Mouse (Mus musculus) C2C12 (cell line): ENCODE data around the gene R3hdml. TPM values are rescaled to one million over a fixed set of nuclear protein-coding genes. Genes with fewer than 3 reads are reported as not detected.

ENCODE experiments used
- H3K27me3 ChIP-seq: one replicate; pipeline ENCODE4 v1.6.1; 2011; ENCODE audit not compliant: control insufficient read depth, insufficient read depth, insufficient read length
- H3K36me3 ChIP-seq: one replicate; pipeline ENCODE4 v1.6.1; 2011; ENCODE audit not compliant: control insufficient read depth, insufficient read depth
- H3K4me3 ChIP-seq: one replicate; pipeline ENCODE4 v1.5.1; 2011; ENCODE audit warnings: mild to moderate bottlenecking, control low read depth; ENCODE audit not compliant: poor library complexity, insufficient read depth, severe bottlenecking
- H3K79me2 ChIP-seq: one replicate; pipeline ENCODE4 v1.6.1; 2011; ENCODE audit not compliant: control insufficient read depth, insufficient read depth
- H3K79me3 ChIP-seq: one replicate; pipeline ENCODE4 v1.6.1; 2011; ENCODE audit warnings: low read depth, control low read depth
- H3ac ChIP-seq: one replicate; pipeline ENCODE3; 2011; ENCODE audit warnings: low read depth; ENCODE audit not compliant: control insufficient read depth, insufficient read length
- CEBPB ChIP-seq: IDR thresholded peaks from one replicate; pipeline ENCODE4 v1.6.1; 2011; ENCODE audit warnings: low read depth, mild to moderate bottlenecking, control low read depth, moderate library complexity
- CTCF ChIP-seq: IDR thresholded peaks from one replicate; pipeline ENCODE4 v1.5.1; 2011; ENCODE audit not compliant: control insufficient read depth, insufficient read depth, insufficient read length
- FOSL1 ChIP-seq: IDR thresholded peaks from one replicate; pipeline ENCODE4 v1.8.0; 2011; ENCODE audit warnings: mild to moderate bottlenecking, low read length; ENCODE audit not compliant: poor library complexity, insufficient read depth, severe bottlenecking
- MAX ChIP-seq: IDR thresholded peaks from one replicate; pipeline ENCODE4 v1.6.1; 2011; ENCODE audit warnings: mild to moderate bottlenecking, control low read depth
- MYOD1 ChIP-seq: IDR thresholded peaks from one replicate; pipeline ENCODE4 v1.6.1; 2011; ENCODE audit warnings: low read depth; ENCODE audit not compliant: control insufficient read depth, insufficient read length
- MYOG ChIP-seq: IDR thresholded peaks from one replicate; pipeline ENCODE4 v1.6.1; 2011; ENCODE audit not compliant: control insufficient read depth, insufficient read length; ENCODE audit errors: extremely low read depth
- USF1 ChIP-seq: IDR thresholded peaks from one replicate; pipeline ENCODE4 v1.6.1; 2011; ENCODE audit warnings: low read depth, mild to moderate bottlenecking, control low read depth, moderate library complexity
- polyA plus RNA-seq: library from polyadenylated mRNA; unstranded; fragments of >200 nt; fragmentation: generic; extraction: Trizol; gene quantifications from one replicate; pipeline ENCODE4 v1.2.1, GENCODE M21; 2012; ENCODE audit warnings: missing spikeins

The R3hdml gene
- polyA plus RNA-seq, 1 experiment: 0.32 TPM

GRCm38 (mm10) chr2:163467585-163467984 is 24.5 kb upstream of the R3hdml start:
- peaks cover 4% of the 10 kb centered on the region for H3K79me3 ChIP-seq
- no peak overlapping the region for H3K4me3 ChIP-seq
- H3ac ChIP-seq: no peak overlapping the region
- H3K27me3 ChIP-seq: no peaks in the 10 kb centered on the region
- peaks cover 16% of the 10 kb centered on the region for H3K79me2 ChIP-seq
- peaks cover 21% of the 10 kb centered on the region for H3K36me3 ChIP-seq
- no peak for TF ChIP-seq CEBPB
- no peak for TF ChIP-seq MAX
- TF ChIP-seq MYOD1: no peak
- no peak for TF ChIP-seq USF1
- TF ChIP-seq CTCF: no peak
- no peak for TF ChIP-seq MYOG
- no peak for TF ChIP-seq FOSL1

- H3K27me3 ChIP-seq: no peaks in the 10 kb centered on the region
- no peak overlapping the region for H3K4me3 ChIP-seq
- H3K36me3 ChIP-seq: peaks cover 21% of the 10 kb centered on the region
- peaks cover 16% of the 10 kb centered on the region for H3K79me2 ChIP-seq
- TF ChIP-seq CEBPB (no peak), MYOD1 (no peak), USF1 (no peak), MAX (no peak), FOSL1 (no peak), MYOG (no peak), CTCF (no peak)
- peaks cover 4% of the 10 kb centered on the region for H3K79me3 ChIP-seq
- H3ac ChIP-seq: no peak overlapping the region
These were observed 23.3 kb upstream of the R3hdml start for GRCm38 (mm10) chr2:163468866-163469265.

- TF ChIP-seq CTCF: no peak
- no peak for TF ChIP-seq USF1
- TF ChIP-seq MYOD1: no peak
- TF ChIP-seq MAX: no peak
- Histone ChIP-seq H3K27me3 (no peaks in the 10 kb centered on the region), H3K79me2 (peaks cover 16% of the 10 kb centered on the region), H3K4me3 (no peak overlapping the region), H3K79me3 (peaks cover 4% of the 10 kb centered on the region), H3ac (no peak overlapping the region), H3K36me3 (peaks cover 21% of the 10 kb centered on the region)
These were observed 22.4 kb upstream of the R3hdml start for GRCm38 (mm10) chr2:163469711-163470110.

GRCm38 (mm10) chr2:163471136-163471535 is 21.0 kb upstream of the R3hdml start:
- peak overlapping the region; percentile 87 for H3K4me3 ChIP-seq
- TF ChIP-seq USF1 (no peak), CTCF (no peak), MYOG (no peak), MAX (no peak), CEBPB (no peak), FOSL1 (no peak), MYOD1 (no peak)
- H3K79me3 ChIP-seq: peaks cover 4% of the 10 kb centered on the region
- H3K79me2 ChIP-seq: peaks cover 16% of the 10 kb centered on the region
- peaks cover 21% of the 10 kb centered on the region for H3K36me3 ChIP-seq
- peak overlapping the region; percentile 20 for H3ac ChIP-seq
- no peaks in the 10 kb centered on the region for H3K27me3 ChIP-seq

GRCm38 (mm10) chr2:163471710-163472465 is 20.2 kb upstream of the R3hdml start:
- Histone ChIP-seq H3K79me3 (peaks cover 4% of the 10 kb centered on the region), H3K36me3 (peaks cover 21% of the 10 kb centered on the region), H3ac (peak overlapping the region; percentile 70), H3K79me2 (peaks cover 16% of the 10 kb centered on the region), H3K27me3 (no peaks in the 10 kb centered on the region), H3K4me3 (peak overlapping the region; percentile 87)
- TF ChIP-seq MAX: no peak
- TF ChIP-seq FOSL1: no peak
- peak; percentile 58 for TF ChIP-seq CEBPB

- Histone ChIP-seq H3ac (peak within 1 kb of the TSS; percentile 70), H3K4me3 (peak within 1 kb of the TSS; percentile 87), H3K36me3 (peaks cover 21% of the 10 kb centered on the region), H3K79me2 (peaks cover 16% of the 10 kb centered on the region), H3K27me3 (no peaks in the 10 kb centered on the region), H3K79me3 (peaks cover 4% of the 10 kb centered on the region)
- TF ChIP-seq CEBPB (no peak), MAX (peak; percentile 84), CTCF (peak; percentile 93), USF1 (no peak), FOSL1 (no peak), MYOD1 (no peak), MYOG (no peak)
These were observed 19.7 kb upstream of the R3hdml start, which contains the start of gene Fitm2 for GRCm38 (mm10) chr2:163472466-163472851. TSS of gene Fitm2 (minus strand) at chr2:163472629.
